ENCODE assay signal across 24 mouse cellular contexts in the genomic region with DNA sequence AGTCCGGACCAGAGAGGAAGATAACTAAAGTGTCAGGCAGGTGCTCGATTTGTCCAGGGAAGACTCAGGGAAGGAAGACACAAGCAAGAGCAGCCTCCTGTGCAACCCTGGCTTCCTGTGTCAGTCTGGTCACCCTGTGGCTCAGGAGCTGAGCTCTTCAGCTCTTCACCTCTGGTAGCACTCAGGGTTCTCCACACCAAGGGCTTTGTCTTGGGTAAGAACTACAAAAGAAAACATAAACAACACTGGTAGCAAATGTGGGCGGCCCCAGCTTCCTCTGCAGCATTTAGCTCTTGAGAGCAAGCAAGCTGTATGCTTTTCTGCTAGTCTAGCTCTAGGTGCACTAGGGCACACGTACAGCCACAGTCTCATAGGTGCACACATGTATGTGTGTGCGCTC. TPM values are rescaled to one million over a fixed set of nuclear protein-coding genes. Genes with fewer than 3 reads are reported as not detected.
DNase-seq lines count a peak whose midpoint lies in the region; ATAC-seq and TF ChIP-seq lines count a peak whose summit lies in the region.
"Had no signal": no experiment of that assay in that cellular context is flagged by ENCODE, and none has a peak within 500 bp of the region (broad histone marks: within the 10 kb centered on the region; RNA-seq: fewer than 3 reads in every experiment).

No protein-coding gene starts in this region.

- no peak overlapping the region for H3K4me2 ChIP-seq in lung, embryonic 14.5 days
- no peak overlapping the region for H3K4me2 ChIP-seq in forebrain, embryonic 14.5 days (ENCODE audit: low read length)
- H3K4me2 ChIP-seq: hindbrain, embryonic 15.5 days had no signal

- no peak overlapping the region for H3K9ac ChIP-seq in lung, embryonic 14.5 days
- H3K9ac ChIP-seq in forebrain, embryonic 14.5 days (ENCODE audit: low read length): no peak overlapping the region
- H3K9ac ChIP-seq: forebrain, postnatal 0 days; hindbrain, embryonic 15.5 days; liver, postnatal 0 days had no signal

- peaks cover 4% of the 10 kb centered on the region; the same call in 1 of the 2 replicates for H3K36me3 ChIP-seq in lung, embryonic 14.5 days (ENCODE audit: insufficient read depth)
- peaks cover 11% of the 10 kb centered on the region for H3K36me3 ChIP-seq in forebrain, embryonic 14.5 days (ENCODE audit: control insufficient read depth, insufficient read depth, low read length)
- H3K36me3 ChIP-seq: hindbrain, embryonic 15.5 days had no signal

- 71% methylated on average over 5 of the region's 5 CpGs for whole genome bisulfite sequencing in lung, embryonic 14.5 days
- WGBS in lung, adult 2 months: 54% methylated on average over 5 of the region's 5 CpGs
- 83% methylated on average over 5 of the region's 5 CpGs for WGBS in forebrain, embryonic 14.5 days

- TF ChIP-seq POLR2A in lung, adult 2 months (IDR thresholded peaks at IDR 0.05; ENCODE audit: borderline replicate concordance, extremely low read depth, low read depth, low read length): no peak

- no peaks in the 10 kb centered on the region for H3K4me1 ChIP-seq in lung, embryonic 14.5 days (ENCODE audit: insufficient read depth)
- H3K4me1 ChIP-seq in lung, adult 2 months (ENCODE audit: control insufficient read depth, insufficient read depth, low read length): peaks cover 15% of the 10 kb centered on the region
- H3K4me1 ChIP-seq in forebrain, embryonic 14.5 days (ENCODE audit: control insufficient read depth, insufficient read depth, low read length): no peaks in the 10 kb centered on the region
- H3K4me1 ChIP-seq: midbrain, embryonic 10.5 days had no signal

- no peak for ATAC-seq in lung, embryonic 14.5 days (ENCODE audit: insufficient read depth)
- no peak for ATAC-seq in forebrain, embryonic 14.5 days
- ATAC-seq: forebrain, postnatal 0 days; liver, postnatal 0 days; Patski had no signal

- peak; percentile 26 for DNase-seq in lung, embryonic 14.5 days
- no peak for DNase-seq in lung, adult 2 months
- DNase-seq in CD4-positive helper T cell, adult 2 months (ENCODE audit: low read depth, low spot score): peak; percentile 59
- peak; percentile 42 for DNase-seq in T-cell, adult 2 months (ENCODE audit: low spot score)
- peak; percentile 18 for DNase-seq in lung, postnatal 25 days (ENCODE audit: low spot score)
- no peak for DNase-seq in forebrain, embryonic 14.5 days (ENCODE audit: low spot score)
- no peak for DNase-seq in layer of hippocampus, postnatal 14 days (ENCODE audit: low spot score in 2 of 2)
- DNase-seq: adrenal gland, postnatal 36 days; cerebellum, adult 18-20 months; cerebellum, postnatal 25 days; embryo, embryonic 11 days; forebrain, postnatal 0 days; heart, postnatal 4 days; kidney, adult 11 months; kidney, postnatal 10 days; left cerebral cortex, postnatal 4 days; liver, postnatal 0 days; right cerebral cortex, postnatal 25 days had no signal

- no peak overlapping the region for H3K4me3 ChIP-seq in lung, embryonic 14.5 days (ENCODE audit: low read depth, low read length)
- H3K4me3 ChIP-seq in lung, adult 2 months (replicated peaks; ENCODE audit: extremely low read depth, low read depth, low read length): no peak overlapping the region
- no peak overlapping the region for H3K4me3 ChIP-seq in forebrain, embryonic 14.5 days (ENCODE audit: low read depth, low read length)
- H3K4me3 ChIP-seq: heart, embryonic 10.5 days; hindbrain, embryonic 15.5 days; layer of hippocampus, adult 2 months; left cerebral cortex, adult 2 months; midbrain, embryonic 10.5 days had no signal

- no peaks in the 10 kb centered on the region for H3K9me3 ChIP-seq in lung, embryonic 14.5 days (ENCODE audit: low read depth, low read length)
- no peaks in the 10 kb centered on the region for H3K9me3 ChIP-seq in forebrain, embryonic 14.5 days (replicated peaks; ENCODE audit: control insufficient read depth, low read length)
- H3K9me3 ChIP-seq: heart, embryonic 10.5 days; hindbrain, embryonic 15.5 days; midbrain, embryonic 10.5 days had no signal

- no peaks in the 10 kb centered on the region for H3K27me3 ChIP-seq in lung, embryonic 14.5 days (ENCODE audit: insufficient read depth, low read length)
- no peaks in the 10 kb centered on the region for H3K27me3 ChIP-seq in forebrain, embryonic 14.5 days (replicated peaks; ENCODE audit: control insufficient read depth, insufficient read depth, low read length)
- H3K27me3 ChIP-seq: hindbrain, embryonic 15.5 days; Patski had no signal

- 0 out of 2 replicates have a peak overlapping the region, but pooled peaks have one; percentile 27 for H3K27ac ChIP-seq in lung, embryonic 14.5 days (ENCODE audit: low read depth)
- H3K27ac ChIP-seq in forebrain, embryonic 14.5 days (ENCODE audit: low read depth, low read length): no peak overlapping the region
- H3K27ac ChIP-seq: hindbrain, embryonic 15.5 days; left cerebral cortex, adult 2 months; midbrain, embryonic 10.5 days had no signal

- no peak for TF ChIP-seq CTCF in lung, embryonic 14.5 days (IDR thresholded peaks at IDR 0.05; ENCODE audit: low read depth)
- no peak for TF ChIP-seq CTCF in lung, adult 2 months (IDR thresholded peaks at IDR 0.05; ENCODE audit: insufficient read depth, low read length)

RNA-seq across cellular contexts. Expression of a gene that starts 29.1 kb away (rescaled TPM):
- 23.6 and 23.8 TPM in 2 replicates for polyA plus RNA-seq in lung, embryonic 14.5 days (2014; fragmentation: Nextera tagmentation; extraction: Ambion mirVana)
- 5.0 and 6.1 TPM in 2 replicates for polyA plus RNA-seq in lung, adult 2 months (2012; rRNA removed)
- polyA plus RNA-seq in forebrain, embryonic 14.5 days (2014; fragmentation: Nextera tagmentation; extraction: Ambion mirVana): 3.7 and 5.0 TPM in 2 replicates
- total RNA-seq in layer of hippocampus, postnatal 14 days (2021): 10 to 100 TPM; 42.8 to 50.7 TPM

RNA-seq across cellular contexts. Expression of a gene that starts 31.3 kb away (rescaled TPM):
- polyA plus RNA-seq in lung, embryonic 14.5 days (2014; fragmentation: Nextera tagmentation; extraction: Ambion mirVana): 35.7 and 41.3 TPM in 2 replicates
- 27.0 and 39.9 TPM in 2 replicates for polyA plus RNA-seq in lung, adult 2 months (2012; rRNA removed)
- polyA plus RNA-seq in forebrain, embryonic 14.5 days (2014; fragmentation: Nextera tagmentation; extraction: Ambion mirVana): 14.8 and 17.0 TPM in 2 replicates
- total RNA-seq in layer of hippocampus, postnatal 14 days (2021): 10 to 100 TPM; 59.1 to 60.4 TPM

Comparison
In these comparisons a context has a peak if more than half of its experiments do, and no peak if none do; other contexts are left out.
1. DNase-seq: peak in lung, embryonic 14.5 days (single experiment), CD4-positive helper T cell, adult 2 months (single experiment), T-cell, adult 2 months (single experiment) and lung, postnatal 25 days (single experiment); none in lung, adult 2 months (single experiment), forebrain, embryonic 14.5 days (single experiment) and layer of hippocampus, postnatal 14 days (0 of 2).